Mouse (Mus musculus) lung, embryonic 16.5 days (tissue): ENCODE results near the gene Adcy7. TPM values are rescaled to one million over a fixed set of nuclear protein-coding genes. Genes with fewer than 3 reads are reported as not detected.

Experiments
- ATAC-seq: fragments of 200-750 bp; cut with Nextera tagmentation; 2 replicates; pipeline ENCODE4 v1.8.0; 2017; ENCODE audit warnings: low read depth, mild to moderate bottlenecking, moderate library complexity
- H3K27ac ChIP-seq: fragments of 300-500 bp; sonication (generic); 2 replicates; pipeline ENCODE4 v1.5.1; 2014; ENCODE audit warnings: mild to moderate bottlenecking, control low read depth, low read length
- H3K27me3 ChIP-seq: fragments of 300-500 bp; sonication (generic); 2 replicates; pipeline ENCODE4 v1.6.1; 2014; ENCODE audit warnings: low read depth, low read length, mixed read lengths; ENCODE audit not compliant: control insufficient read depth, insufficient read depth
- H3K36me3 ChIP-seq: fragments of 300-500 bp; sonication (generic); 2 replicates; pipeline ENCODE4 v1.6.1; 2014; ENCODE audit warnings: low read length; ENCODE audit not compliant: control insufficient read depth, insufficient read depth
- H3K4me1 ChIP-seq: fragments of 300-500 bp; sonication (generic); replicated peaks from 2 replicates; pipeline ENCODE4 v1.6.1; 2014; ENCODE audit warnings: low read length, mixed read lengths; ENCODE audit not compliant: control insufficient read depth, insufficient read depth
- H3K4me2 ChIP-seq: fragments of 300-500 bp; sonication (generic); 2 replicates; pipeline ENCODE4 v1.6.1; 2014; ENCODE audit warnings: low read depth, low read length, control low read depth
- H3K4me3 ChIP-seq: fragments of 300-500 bp; sonication (generic); 2 replicates; pipeline ENCODE4 v1.5.1; 2014; ENCODE audit warnings: mild to moderate bottlenecking, low read length, control low read depth
- H3K9ac ChIP-seq: fragments of 300-500 bp; sonication (generic); 2 replicates; pipeline ENCODE4 v1.6.1; 2014; ENCODE audit warnings: low read length, control low read depth
- H3K9me3 ChIP-seq: fragments of 300-500 bp; sonication (generic); 2 replicates; pipeline ENCODE4 v1.6.1; 2016; ENCODE audit warnings: low read length; ENCODE audit not compliant: control insufficient read depth
- WGBS: fragments of 180-500 bp; shearing (Covaris S2); extraction: QIAGEN DNeasy Blood & Tissue Kit; methylation state at CpG from one replicate; pipeline ENCODE4 v1.1.7; 2014; 5-methylcytosine and 5-hydroxymethylcytosine counted together
- polyA plus RNA-seq: library from polyadenylated mRNA; unstranded; fragments of >200 nt; fragmentation: Nextera tagmentation; extraction: Ambion mirVana; gene quantifications from 2 replicates; pipeline ENCODE4 v1.2.1, GENCODE M21; 2015

The Adcy7 gene
- polyA plus RNA-seq, 1 experiment from 2014 or later = 13.4 TPM

DNA sequence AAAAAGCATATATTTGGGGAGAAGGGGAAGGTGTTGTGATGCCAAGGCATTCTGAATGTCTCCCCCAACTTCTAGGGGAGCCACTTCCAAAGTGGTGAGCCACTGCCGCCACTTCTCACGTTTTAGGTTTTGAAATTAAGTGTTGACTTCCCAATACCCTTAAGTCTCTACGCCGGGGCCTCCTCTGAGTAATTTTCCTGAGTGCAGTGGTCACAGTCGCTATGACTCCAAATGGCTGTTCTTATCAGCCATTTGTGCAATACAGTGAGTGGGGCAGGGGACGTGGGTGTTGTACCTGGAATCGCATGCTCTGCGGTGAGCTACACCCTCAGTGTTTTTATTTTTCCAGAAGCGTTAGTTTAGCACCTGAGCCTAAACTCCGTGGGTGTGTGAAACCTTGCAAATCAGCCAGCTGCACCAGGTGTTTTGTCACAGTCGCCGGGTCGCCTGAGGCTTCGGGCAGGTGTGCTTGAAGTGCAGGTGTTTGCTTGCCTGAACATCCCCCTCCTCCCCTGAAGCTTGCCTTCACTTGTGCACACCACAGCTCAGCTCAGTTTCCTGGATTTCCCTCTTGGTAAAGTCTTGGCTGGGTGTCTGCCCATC lies 5.3 kb upstream of the Adcy7 start:
- Histone ChIP-seq H3K9ac (0 out of 2 replicates have a peak overlapping the region, but pooled peaks have one; percentile 14), H3K4me3 (no peak overlapping the region), H3K27me3 (no peaks in the 10 kb centered on the region), H3K4me1 (peaks cover 37% of the 10 kb centered on the region), H3K27ac (peak overlapping the region; percentile 89), H3K9me3 (no peaks in the 10 kb centered on the region), H3K4me2 (peak overlapping the region; percentile 21; the same call in 1 of the 2 replicates), H3K36me3 (no peaks in the 10 kb centered on the region)
- WGBS = 49% methylated on average over 14 of the region's 14 CpGs
- ATAC-seq = peak; percentile 49

DNA sequence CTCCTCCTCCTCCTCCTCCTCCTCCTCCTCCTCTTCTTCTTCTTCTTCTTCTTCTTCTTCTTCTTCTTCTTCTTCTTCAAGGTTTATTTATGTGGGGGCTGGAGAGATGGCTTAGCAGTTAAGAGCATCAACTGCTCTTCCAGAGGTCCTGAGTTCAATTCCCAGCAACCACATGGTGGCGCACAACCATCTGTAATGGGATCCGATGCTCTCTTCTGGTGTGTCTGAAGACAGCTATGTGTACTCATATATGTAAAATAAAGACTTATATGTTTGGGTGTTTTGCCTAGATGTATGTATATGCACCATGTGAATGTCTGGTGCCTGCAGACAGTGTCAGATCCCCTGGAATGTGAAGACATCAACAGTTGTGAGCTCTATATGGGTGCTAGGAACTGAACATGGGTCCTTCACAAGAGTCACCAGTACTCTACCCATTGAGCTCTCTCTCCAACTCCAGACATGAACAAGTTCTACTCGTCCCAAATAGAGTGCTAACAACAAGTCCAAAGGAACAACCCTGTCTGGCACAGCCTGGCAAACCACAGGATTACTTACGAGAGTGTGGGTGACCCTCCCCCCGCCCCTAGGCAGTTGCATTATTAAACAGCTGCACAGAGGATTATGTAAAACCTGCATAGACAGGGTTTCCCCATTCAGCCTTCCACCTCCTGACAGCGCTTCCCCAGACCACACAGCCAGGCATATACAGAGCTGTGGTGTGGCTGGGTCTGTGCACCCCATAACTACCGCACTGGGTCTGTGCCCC lies 2.9 kb upstream of the Adcy7 start:
- WGBS = 67% methylated on average over 7 of the region's 7 CpGs
- H3K27me3 ChIP-seq = peaks cover 3% of the 10 kb centered on the region; the same call in 1 of the 2 replicates
- no peak overlapping the region for H3K4me3 ChIP-seq
- no peak overlapping the region for H3K4me2 ChIP-seq
- no peaks in the 10 kb centered on the region for H3K9me3 ChIP-seq
- H3K27ac ChIP-seq = no peak overlapping the region
- ATAC-seq = no peak
- H3K4me1 ChIP-seq = peaks cover 29% of the 10 kb centered on the region
- H3K36me3 ChIP-seq = no peaks in the 10 kb centered on the region
- no peak overlapping the region for H3K9ac ChIP-seq

DNA sequence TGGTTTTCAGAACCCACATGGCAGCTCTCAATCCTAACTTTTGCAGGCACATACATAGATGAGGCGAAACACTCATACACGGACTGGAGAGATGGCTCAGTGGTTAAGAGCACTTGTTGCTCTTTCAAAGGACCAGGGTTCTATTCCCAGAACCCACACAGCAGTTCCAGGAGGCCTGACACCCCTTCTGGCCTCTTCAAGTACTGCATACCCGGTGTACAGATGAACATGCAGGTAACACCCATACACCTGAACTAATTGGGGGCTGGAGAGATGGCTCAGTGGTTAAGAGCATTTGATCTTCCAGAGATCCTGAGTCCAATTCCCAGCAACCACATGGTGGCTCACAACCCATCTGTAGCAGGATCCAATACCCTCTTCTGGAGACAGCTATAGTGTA lies 2.1 kb upstream of the Adcy7 start:
- H3K27ac ChIP-seq = no peak overlapping the region
- H3K4me1 ChIP-seq = peaks cover 26% of the 10 kb centered on the region
- H3K27me3 ChIP-seq = peaks cover 3% of the 10 kb centered on the region; the same call in 1 of the 2 replicates
- no peak overlapping the region for H3K4me3 ChIP-seq
- no peak for ATAC-seq
- no peak overlapping the region for H3K9ac ChIP-seq
- no peaks in the 10 kb centered on the region for H3K9me3 ChIP-seq
- H3K4me2 ChIP-seq = no peak overlapping the region
- WGBS = 60% methylated on average over 3 of the region's 3 CpGs
- no peaks in the 10 kb centered on the region for H3K36me3 ChIP-seq

DNA sequence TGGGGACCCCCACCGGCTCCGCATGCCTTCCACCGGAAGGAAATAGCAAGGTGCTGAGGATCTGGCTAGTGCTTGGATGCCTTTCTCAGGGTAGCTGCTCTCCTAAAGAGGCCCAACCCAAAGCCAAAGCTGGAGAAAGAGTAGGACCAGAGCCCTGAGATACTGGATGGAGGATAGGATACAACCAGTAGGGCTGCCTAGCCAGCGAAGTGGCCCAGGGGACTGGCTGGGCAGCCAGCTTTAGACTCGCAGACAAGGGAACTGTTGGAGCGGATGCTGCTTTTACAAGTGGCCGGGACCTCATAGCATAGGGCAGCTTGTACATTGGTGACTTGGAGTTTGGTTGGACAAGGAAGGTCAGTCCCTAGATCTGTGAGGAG lies 838 bp downstream of the Adcy7 start:
- peak overlapping the region; percentile 56 for H3K4me3 ChIP-seq
- WGBS = 71% methylated on average over 7 of the region's 7 CpGs
- H3K9me3 ChIP-seq = no peaks in the 10 kb centered on the region
- ATAC-seq = no peak; the same call in 1 of the 2 replicates
- no peaks in the 10 kb centered on the region for H3K36me3 ChIP-seq
- peak overlapping the region; percentile 91 for H3K4me2 ChIP-seq
- no peak overlapping the region for H3K27ac ChIP-seq
- H3K4me1 ChIP-seq = peaks cover 13% of the 10 kb centered on the region
- peak overlapping the region; percentile 70 for H3K9ac ChIP-seq
- H3K27me3 ChIP-seq = peaks cover 3% of the 10 kb centered on the region; the same call in 1 of the 2 replicates

DNA sequence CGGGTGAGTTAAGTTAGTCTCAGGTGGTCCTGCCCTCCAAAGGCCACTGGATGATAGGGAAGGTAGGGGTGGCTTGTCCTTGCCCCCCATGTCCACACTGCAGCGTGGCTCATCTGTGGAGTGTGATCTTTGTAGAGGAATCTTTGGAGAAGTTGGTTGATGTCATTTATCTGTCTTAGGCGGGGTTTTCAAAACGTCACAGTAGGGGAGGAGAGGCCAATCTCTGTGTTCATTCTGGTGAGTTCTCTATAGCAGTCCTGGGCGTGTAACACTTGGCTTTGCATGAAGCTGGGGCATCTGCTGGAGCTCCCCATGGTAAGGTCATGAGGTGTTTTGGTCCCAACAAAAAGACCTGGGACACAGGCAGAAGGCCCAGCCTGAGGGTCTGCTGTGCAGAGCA lies 1.9 kb downstream of the Adcy7 start:
- Histone ChIP-seq H3K9ac (no peak overlapping the region), H3K9me3 (no peaks in the 10 kb centered on the region), H3K36me3 (no peaks in the 10 kb centered on the region), H3K4me3 (no peak overlapping the region), H3K27ac (no peak overlapping the region), H3K4me1 (peaks cover 12% of the 10 kb centered on the region), H3K4me2 (no peak overlapping the region), H3K27me3 (peaks cover 3% of the 10 kb centered on the region; the same call in 1 of the 2 replicates)
- WGBS = 89% methylated on average over 5 of the region's 5 CpGs
- no peak for ATAC-seq

DNA sequence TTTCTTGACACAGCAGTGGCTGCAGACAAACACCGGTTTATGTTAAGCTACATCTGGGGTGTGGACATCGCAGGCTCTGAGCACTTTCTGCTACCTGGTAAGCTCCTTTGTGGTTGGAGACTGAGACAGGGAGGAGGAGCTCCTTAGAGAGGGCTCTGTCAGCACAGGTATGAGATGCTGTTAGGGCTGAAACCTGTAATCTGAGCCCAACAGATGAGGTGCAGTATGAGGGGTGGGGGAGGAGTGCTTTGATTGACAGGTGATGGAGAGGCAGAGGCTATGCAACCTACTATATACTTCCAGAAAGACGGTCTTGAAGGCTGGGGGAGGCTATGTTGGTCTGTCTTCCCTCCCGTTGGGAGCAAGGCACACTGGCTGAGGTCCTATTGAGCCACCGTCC lies 7.0 kb downstream of the Adcy7 start:
- no peaks in the 10 kb centered on the region for H3K36me3 ChIP-seq
- no peak overlapping the region for H3K4me2 ChIP-seq
- no peak overlapping the region for H3K9ac ChIP-seq
- ATAC-seq = no peak; the same call in 1 of the 2 replicates
- peaks cover 14% of the 10 kb centered on the region for H3K4me1 ChIP-seq
- no peak overlapping the region for H3K27ac ChIP-seq
- no peaks in the 10 kb centered on the region for H3K9me3 ChIP-seq
- no peak overlapping the region for H3K4me3 ChIP-seq
- no peaks in the 10 kb centered on the region for H3K27me3 ChIP-seq
- WGBS = 40% methylated on average over 5 of the region's 5 CpGs

DNA sequence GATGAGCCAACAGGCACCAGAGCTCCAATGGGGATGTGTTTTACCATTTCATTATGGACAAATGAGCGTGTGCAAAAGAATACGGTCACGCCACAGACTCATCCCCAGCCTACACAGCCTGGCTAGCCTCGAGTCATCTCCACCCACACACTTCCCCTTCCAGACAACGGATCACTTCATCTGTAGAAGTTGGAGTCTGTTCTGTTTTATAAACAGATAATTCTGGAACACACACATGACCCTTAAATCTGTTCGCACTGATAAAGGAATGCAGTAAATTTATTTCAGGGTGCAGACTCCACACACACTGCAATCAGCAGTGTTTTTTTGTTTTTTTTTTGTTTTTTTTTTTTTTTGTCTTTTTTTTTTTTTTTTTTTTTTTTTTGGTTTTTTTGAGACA lies 7.5 kb downstream of the Adcy7 start:
- Histone ChIP-seq H3K9ac (no peak overlapping the region), H3K9me3 (no peaks in the 10 kb centered on the region), H3K4me1 (peaks cover 14% of the 10 kb centered on the region), H3K36me3 (no peaks in the 10 kb centered on the region), H3K4me3 (no peak overlapping the region), H3K4me2 (no peak overlapping the region), H3K27me3 (no peaks in the 10 kb centered on the region), H3K27ac (no peak overlapping the region)
- ATAC-seq = peak; percentile 50
- 36% methylated on average over 6 of the region's 6 CpGs for WGBS

DNA sequence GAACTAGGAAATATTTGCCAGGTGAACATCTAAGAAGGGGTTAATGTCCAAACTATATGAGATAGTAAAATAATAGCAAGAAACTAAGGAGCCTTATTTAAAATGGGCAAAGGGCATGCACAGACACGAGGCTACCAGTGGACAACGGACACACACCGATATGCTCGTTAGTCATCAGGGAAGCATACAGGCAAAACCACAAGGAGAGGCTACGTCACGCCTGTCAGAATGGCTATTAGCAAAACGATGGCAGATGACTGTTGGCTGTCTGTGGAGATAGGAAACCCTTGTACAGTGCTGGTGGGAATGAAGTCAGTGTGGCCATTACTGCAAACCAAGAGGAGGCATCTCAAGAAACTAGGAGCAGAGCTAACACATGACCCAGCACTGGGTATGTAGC lies 8.7 kb downstream of the Adcy7 start:
- no peaks in the 10 kb centered on the region for H3K27me3 ChIP-seq
- H3K9me3 ChIP-seq = no peaks in the 10 kb centered on the region
- H3K4me1 ChIP-seq = peaks cover 17% of the 10 kb centered on the region
- no peak for ATAC-seq
- no peak overlapping the region for H3K9ac ChIP-seq
- 83% methylated on average over 7 of the region's 7 CpGs for WGBS
- H3K36me3 ChIP-seq = no peaks in the 10 kb centered on the region
- H3K4me2 ChIP-seq = no peak overlapping the region
- no peak overlapping the region for H3K4me3 ChIP-seq
- H3K27ac ChIP-seq = no peak overlapping the region

DNA sequence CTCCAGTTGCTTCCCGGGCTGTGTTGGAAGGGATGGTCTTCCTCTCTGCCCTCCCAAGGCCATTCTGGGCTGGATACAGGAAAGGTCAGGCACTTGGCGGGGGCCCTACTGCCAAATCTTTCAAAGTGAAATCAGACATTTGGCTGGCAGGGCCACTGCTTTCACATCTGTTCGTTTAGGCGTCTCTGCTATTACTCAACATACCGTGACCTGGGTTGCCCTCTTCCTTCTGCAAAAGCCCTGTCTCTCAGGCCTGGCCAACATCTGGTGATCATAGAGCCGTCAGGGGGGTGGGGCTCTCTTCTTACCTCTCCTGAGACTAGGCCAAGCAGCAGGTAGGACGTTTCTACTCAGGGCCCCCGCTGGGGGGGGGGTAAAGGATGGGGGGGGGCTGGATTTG lies 10.5 kb downstream of the Adcy7 start:
- WGBS = 31% methylated on average over 8 of the region's 8 CpGs
- ATAC-seq = peak; percentile 68; the same call in 1 of the 2 replicates

More for the DNA sequence above, 10.5 kb downstream of the Adcy7 start:
- no peaks in the 10 kb centered on the region for H3K9me3 ChIP-seq
- no peaks in the 10 kb centered on the region for H3K27me3 ChIP-seq
- peaks cover 19% of the 10 kb centered on the region for H3K4me1 ChIP-seq
- no peak overlapping the region for H3K27ac ChIP-seq
- H3K4me2 ChIP-seq = no peak overlapping the region
- H3K4me3 ChIP-seq = no peak overlapping the region
- H3K36me3 ChIP-seq = no peaks in the 10 kb centered on the region
- no peak overlapping the region for H3K9ac ChIP-seq
